Mouse (Mus musculus): ENCODE results near the gene Cdipt.

The Cdipt gene

DNA sequence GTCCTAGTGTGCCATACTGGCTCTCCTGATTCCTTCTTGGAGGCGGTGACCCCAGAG is at the start of gene Cdipt:
Gene Cdipt, plus strand, starts transcription at position 22 of the 57 bp plus-strand sequence.
- DNase-seq (ENCODE audit: low spot score): no peak

DNA sequence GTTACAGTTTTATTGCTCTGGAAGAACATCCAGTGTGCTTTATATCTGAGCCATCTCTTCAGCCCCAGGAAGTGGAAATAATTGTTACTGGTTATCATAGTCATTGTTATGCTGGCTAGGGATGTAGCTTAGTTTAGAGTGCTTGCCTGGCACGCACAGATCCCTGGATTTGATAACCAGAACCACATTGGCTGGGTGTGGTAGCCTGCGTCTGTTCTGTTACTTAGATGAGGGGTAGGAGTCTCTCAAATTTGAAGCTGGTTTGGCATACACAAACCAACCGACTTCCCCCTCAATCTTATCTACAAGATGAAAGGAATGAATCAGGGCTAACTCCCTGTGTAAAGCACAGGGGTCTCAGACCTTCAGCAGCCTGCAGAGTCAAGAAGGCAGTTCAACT is 49.4 kb upstream of the Cdipt start:
- DNase-seq (ENCODE audit: low spot score): no peak

DNA sequence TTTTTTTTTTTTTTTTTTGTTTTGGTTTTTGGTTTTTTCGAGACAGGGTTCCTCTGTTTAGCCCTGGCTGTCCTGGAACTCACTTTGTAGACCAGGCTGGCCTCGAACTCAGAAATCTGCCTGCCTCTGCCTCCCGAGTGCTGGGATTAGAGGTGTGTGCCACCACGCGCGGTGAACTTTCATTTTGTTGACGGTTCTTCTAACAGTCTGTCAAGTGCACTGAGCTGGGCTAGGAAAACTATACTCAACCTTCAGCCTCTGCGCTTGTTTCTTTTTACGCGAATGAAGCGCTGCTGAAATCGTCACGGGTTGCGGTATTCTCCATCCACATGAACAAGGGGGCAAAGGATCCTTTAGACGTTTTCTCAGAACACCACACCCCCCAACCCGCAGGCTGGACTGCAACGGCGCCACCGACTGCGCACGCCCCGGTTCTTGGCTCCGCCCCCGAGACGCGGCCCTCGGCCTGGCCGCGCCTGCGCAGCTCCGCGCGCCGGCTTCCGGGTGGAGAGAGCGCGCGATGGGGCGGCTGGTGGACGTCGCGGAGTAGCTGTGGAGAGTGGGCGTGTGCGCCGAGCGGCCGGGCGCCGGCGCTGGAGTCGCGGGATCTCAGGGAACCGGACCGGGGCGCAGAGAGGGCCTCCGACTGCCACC is 47.2 kb upstream of the Cdipt start, which contains the start of gene Kctd13:
Gene Kctd13, plus strand, starts transcription at position 496 of the 654 bp plus-strand sequence.
- peak; percentile 90 for DNase-seq (ENCODE audit: low spot score)

- peak; percentile 58 for DNase-seq (ENCODE audit: low spot score)
These were observed 46.7 kb upstream of the Cdipt start for GRCm38 (mm10) chr7:126929046-126929445.

- no peak for DNase-seq (ENCODE audit: low spot score)
These were observed 43.1 kb upstream of the Cdipt start for GRCm38 (mm10) chr7:126932652-126933051.

- DNase-seq (ENCODE audit: low spot score): no peak
These were observed 34.5 kb upstream of the Cdipt start for GRCm38 (mm10) chr7:126941171-126941570.

DNA sequence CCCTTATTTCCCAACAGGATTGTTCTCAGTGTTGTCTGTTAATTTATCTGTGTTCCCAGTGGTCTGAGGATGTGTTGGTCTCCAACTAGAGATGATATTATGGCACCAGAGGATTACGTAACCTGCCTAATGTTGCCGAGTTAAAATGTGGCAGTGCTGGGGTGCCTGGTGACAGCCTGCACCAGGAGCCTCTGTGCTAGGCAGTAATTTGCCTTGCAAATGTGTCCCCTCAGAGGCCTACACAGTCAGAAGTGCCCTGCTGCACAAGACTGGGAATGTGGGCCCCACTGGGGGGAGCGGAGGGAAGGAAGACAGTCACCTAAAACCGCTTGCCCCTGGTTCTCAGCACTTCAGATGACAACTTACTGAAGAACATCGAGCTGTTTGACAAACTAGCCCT is 33.9 kb upstream of the Cdipt start:
- no peak for DNase-seq (ENCODE audit: low spot score)

DNA sequence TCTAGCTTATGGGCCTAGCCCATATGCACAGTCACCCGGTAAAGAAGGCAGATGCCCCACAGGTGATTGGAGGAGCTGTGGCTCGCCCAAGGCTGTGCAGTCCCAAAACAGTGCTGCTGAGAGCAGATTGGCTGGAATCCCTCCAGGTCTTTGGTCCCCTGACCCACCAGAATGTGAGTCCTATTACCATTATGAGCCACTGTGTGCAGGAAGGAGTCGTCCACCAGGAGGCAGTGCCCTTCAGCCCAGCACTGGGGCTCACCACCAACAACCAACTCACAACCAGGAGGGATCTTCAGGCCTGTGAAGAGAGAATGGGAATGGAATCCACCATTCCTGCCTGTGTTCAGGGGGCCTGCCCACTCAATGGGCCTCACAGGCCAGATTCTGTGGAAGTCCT is 29.2 kb upstream of the Cdipt start:
- peak; percentile 68 for DNase-seq (ENCODE audit: low spot score)

- no peak for DNase-seq (ENCODE audit: low spot score)
These were observed 27.1 kb upstream of the Cdipt start for GRCm38 (mm10) chr7:126948626-126949025.

- no peak for DNase-seq (ENCODE audit: low spot score)
These were observed 26.3 kb upstream of the Cdipt start, which contains the start of gene Asphd1 for GRCm38 (mm10) chr7:126949403-126949792. Gene Asphd1 (minus strand): TSS chr7:126949582.

GRCm38 (mm10) chr7:126949793-126950646 is 25.7 kb upstream of the Cdipt start, which contains the start of gene Sez6l2:
Gene Sez6l2 (plus strand): TSS chr7:126950563.
- peak; percentile 97 for DNase-seq (ENCODE audit: low spot score)

- no peak for DNase-seq (ENCODE audit: low spot score)
These were observed 24.8 kb upstream of the Cdipt start for GRCm38 (mm10) chr7:126950647-126951615.

GRCm38 (mm10) chr7:126951741-126952140 is 24.0 kb upstream of the Cdipt start:
- DNase-seq (ENCODE audit: low spot score): no peak

- no peak for DNase-seq (ENCODE audit: low spot score)
These were observed 23.1 kb upstream of the Cdipt start for GRCm38 (mm10) chr7:126952646-126953045.

GRCm38 (mm10) chr7:126955125-126955524 is 20.6 kb upstream of the Cdipt start:
- DNase-seq (ENCODE audit: low spot score): no peak

- no peak for DNase-seq (ENCODE audit: low spot score)
These were observed 15.9 kb upstream of the Cdipt start for GRCm38 (mm10) chr7:126959780-126960179.

DNA sequence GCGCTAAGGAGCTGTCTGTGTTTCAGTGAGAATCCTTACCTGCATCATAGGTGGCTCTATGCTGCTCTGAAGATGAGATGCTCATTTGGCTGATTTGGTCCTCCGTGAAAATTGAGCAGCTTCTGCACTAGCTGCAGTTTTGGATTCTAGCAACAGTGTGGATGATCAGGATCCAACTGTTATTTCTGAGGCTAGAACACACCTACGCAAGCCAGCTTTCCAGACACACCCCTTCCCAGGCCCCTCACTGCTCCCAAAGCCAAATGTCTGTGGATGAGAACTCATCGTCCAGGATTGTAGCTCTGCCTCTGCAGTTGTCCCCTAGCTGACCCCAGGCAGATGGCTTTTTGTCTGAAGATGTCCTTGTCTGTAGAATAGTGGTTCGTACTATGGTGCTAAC is 14.6 kb upstream of the Cdipt start:
- no peak for DNase-seq (ENCODE audit: low spot score)

DNA sequence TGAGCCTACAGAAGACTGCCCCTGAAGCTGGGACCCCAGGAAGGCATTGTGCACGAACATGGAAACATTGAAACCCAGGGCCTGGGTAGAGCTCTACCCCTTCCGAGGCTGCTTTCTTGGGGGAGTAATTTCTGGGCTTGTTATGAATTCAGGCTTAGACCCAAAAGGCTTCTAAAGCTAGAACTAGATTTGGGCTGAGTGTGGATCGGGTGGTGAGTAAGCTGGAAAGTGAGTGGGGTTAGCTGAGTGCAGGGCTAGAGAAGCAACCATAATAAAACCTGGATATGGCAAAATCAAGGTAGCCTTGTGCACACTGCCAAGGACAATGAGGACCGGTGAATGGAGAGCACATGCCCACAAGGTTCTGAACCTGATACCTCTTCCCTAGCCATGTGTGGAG is 13.7 kb upstream of the Cdipt start:
- DNase-seq (ENCODE audit: low spot score): no peak

DNA sequence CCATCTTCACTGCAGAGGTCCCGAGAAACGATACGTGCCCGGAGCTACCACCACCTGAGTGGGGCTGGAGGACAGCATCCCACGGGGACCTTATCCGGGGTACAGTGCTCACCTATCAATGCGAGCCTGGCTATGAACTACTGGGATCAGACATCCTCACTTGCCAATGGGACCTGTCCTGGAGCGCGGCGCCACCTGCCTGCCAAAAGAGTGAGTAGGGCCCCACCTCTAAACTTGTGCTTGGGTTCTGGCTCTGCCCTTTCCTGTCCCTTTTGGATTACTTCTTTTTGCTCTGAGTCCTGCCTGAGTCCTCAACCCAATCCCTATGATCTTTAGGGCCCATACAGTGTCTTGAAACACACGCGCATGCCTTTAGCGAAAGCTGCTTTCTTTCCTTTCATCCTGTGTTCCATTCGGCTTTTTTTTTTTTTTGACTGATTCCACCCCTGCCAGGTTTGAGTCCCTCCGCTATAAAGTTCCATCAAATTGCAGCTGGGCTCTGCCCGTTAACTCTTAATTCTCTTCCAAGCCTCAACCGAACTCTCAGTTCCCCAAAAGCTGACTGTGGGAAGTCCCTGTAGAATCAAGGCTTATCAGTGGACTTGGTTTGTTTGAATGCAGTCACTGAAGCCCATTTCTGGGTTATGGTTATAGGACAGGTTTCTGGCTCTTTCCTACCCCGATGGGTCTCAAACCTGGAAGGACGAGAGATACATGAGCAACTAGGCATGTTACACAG is 12.0 kb upstream of the Cdipt start:
- DNase-seq (ENCODE audit: low spot score): peak; percentile 77

- no peak for DNase-seq (ENCODE audit: low spot score)
These were observed 10.1 kb upstream of the Cdipt start for GRCm38 (mm10) chr7:126965568-126965967.

- no peak for DNase-seq (ENCODE audit: low spot score)
These were observed 8.4 kb upstream of the Cdipt start for GRCm38 (mm10) chr7:126967361-126967760.

GRCm38 (mm10) chr7:126975493-126975892 is 221 bp upstream of the Cdipt start:
- DNase-seq (ENCODE audit: low spot score): no peak

Data from embryo, embryonic 10 days (tissue).